Mouse (Mus musculus) embryonic stem cell, embryonic (primary cell): ENCODE measurements around the gene Bdkrb1.

Experiments
- CTCF ChIA-PET, 4 experiments: fragments of 300-600 bp in 2 of 4; fragments of 350-600 bp in 2 of 4; sonication (Branson Sonifier 250); formaldehyde crosslinking; loops; one replicate each; lab custom pipeline; 2022; ENCODE audit warnings: inconsistent platforms in 2 of 4; lab: Charles Lee
- POLR2A ChIA-PET, 4 experiments: fragments of 300-600 bp in 2 of 4; fragments of 350-600 bp in 2 of 4; sonication (Branson Sonifier 250); formaldehyde crosslinking; loops; one replicate each; lab custom pipeline; 2022; ENCODE audit warnings: antibody characterized with exemption in 4 of 4, inconsistent platforms in 1 of 4; lab: Charles Lee

The Bdkrb1 gene

GRCm38 (mm10) chr12:105602581-105603210 is at the start of gene Bdkrb1:
Gene Bdkrb1, plus strand, starts transcription at chr12:105603085.
- ChIA-PET POLR2A (interaction anchor here (0.6 to 2.3 kb wide), 5 partner anchors 18 to 1246 kb away, joined by 3 to 7 read pairs (median 4); no protein-coding TSS in a partner anchor), CTCF (interaction anchor here in 1 of 4 experiments (1.0 kb wide), 1 partner anchor 18 kb away, joined by 3 read pairs; no protein-coding TSS in a partner anchor)

- ChIA-PET POLR2A (interaction anchor here in 3 of 4 experiments (0.6 to 5.0 kb wide), 15 partner anchors 9 to 181 kb away, joined by 3 to 32 read pairs (median 6); partner anchors contain the start of gene Bdkrb2 (in 3 of the 3)), CTCF (interaction anchor here in 2 of 4 experiments (0.5 to 2.0 kb wide), 3 partner anchors 31 to 450 kb away, joined by 3 to 9 read pairs (median 4); no protein-coding TSS in a partner anchor)
Observed at GRCm38 (mm10) chr12:105554151-105554772, 48.6 kb upstream of the Bdkrb1 start.

DNA sequence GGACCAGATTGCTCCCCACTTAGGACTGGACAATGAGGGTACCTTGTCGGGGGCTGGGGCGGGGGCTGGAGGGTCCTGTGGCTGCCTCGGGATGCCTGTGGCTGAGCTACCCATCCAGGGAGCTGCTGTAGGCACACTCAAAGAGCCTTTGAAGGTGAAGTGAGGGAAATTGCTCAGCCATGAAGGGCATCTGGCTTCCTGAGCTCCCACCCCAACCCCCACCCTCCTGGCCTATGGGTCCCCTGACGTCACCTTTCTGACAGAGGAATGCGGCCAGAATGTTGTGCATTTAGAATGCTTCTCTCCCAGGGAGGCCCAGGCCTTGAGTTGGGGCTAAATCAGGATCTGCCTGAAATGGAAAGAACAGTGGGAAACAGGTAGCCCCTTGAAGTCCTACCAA is 47.7 kb upstream of the Bdkrb1 start:
- POLR2A ChIA-PET = interaction anchor here (0.6 to 5.0 kb wide), 21 partner anchors 8 to 317 kb away, joined by 3 to 32 read pairs (median 4); partner anchors contain the start of gene Bdkrb2 (in 2 of the 4)

GRCm38 (mm10) chr12:105557250-105557925 is 45.5 kb upstream of the Bdkrb1 start:
- ChIA-PET POLR2A (interaction anchor here in 1 of 4 experiments (0.8 to 5.0 kb wide), 2 partner anchors 23 to 27 kb away, joined by 3 to 23 read pairs; no protein-coding TSS in a partner anchor), CTCF (interaction anchor here in 1 of 4 experiments (0.6 kb wide), 1 partner anchor 719 kb away, joined by 3 read pairs; no protein-coding TSS in a partner anchor)

More for the DNA sequence above, 47.7 kb upstream of the Bdkrb1 start:
- CTCF ChIA-PET = interaction anchor here in 3 of 4 experiments (0.9 to 2.0 kb wide), 5 partner anchors 18 to 57 kb away, joined by 3 to 9 read pairs (median 5); no protein-coding TSS in a partner anchor

GRCm38 (mm10) chr12:105561007-105561534 is 41.8 kb upstream of the Bdkrb1 start:
- ChIA-PET CTCF (interaction anchor here (0.5 to 1.9 kb wide), 8 partner anchors 19 to 107 kb away, joined by 3 to 9 read pairs (median 3); no protein-coding TSS in a partner anchor), POLR2A (interaction anchor here in 3 of 4 experiments (0.7 to 14.7 kb wide), 15 partner anchors 8 to 56 kb away, joined by 3 to 293 read pairs (median 6); no protein-coding TSS in a partner anchor)

DNA sequence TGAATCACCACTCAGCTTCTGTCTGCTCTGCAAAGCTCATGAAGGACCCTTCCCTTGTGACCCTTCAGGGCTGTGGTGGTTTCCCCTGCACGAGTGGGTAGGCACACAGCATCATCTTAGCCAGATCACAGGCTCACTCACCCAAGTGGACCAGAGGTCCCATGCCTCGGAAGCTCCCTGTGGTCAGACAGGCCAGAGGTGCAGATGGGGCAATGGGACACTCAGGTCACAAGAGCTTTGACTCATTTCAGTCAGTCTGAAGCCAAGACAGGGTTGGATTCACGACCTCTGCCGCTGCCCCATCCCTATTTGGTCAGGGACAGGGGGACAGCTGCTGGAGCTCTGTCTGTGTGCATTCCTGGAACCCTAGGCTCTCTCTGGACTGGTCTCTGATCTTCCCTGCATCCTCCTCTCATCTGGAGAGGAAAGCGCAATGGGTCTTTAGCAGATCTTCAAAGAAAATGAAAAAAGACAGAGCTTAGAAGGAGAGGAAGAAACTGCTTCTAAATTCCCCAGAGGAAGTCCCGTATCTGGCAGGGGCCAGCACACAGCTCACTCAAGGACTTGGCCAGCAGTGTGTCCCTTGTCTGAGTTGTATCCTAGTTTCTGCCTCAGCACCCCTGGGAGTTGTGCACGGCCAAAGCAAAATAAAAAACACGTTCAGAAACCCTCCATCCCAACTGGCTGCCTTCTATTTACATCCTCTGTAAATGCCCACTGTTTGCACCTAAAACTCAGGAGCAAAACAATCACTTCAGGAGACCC is 40.6 kb upstream of the Bdkrb1 start:
- ChIA-PET POLR2A (interaction anchor here in 3 of 4 experiments (0.5 to 14.7 kb wide), 43 partner anchors 8 to 530 kb away, joined by 3 to 293 read pairs (median 5); partner anchors contain the start of gene Glrx5 (in 1 of the 3)), CTCF (interaction anchor here (0.5 to 1.9 kb wide), 13 partner anchors 17 to 215 kb away, joined by 3 to 18 read pairs (median 4); no protein-coding TSS in a partner anchor)

GRCm38 (mm10) chr12:105562936-105563680 is 39.8 kb upstream of the Bdkrb1 start, which contains the start of gene Bdkrb2:
Gene Bdkrb2, plus strand, starts transcription at chr12:105563226.
- ChIA-PET CTCF (interaction anchor here (0.6 to 1.9 kb wide), 15 partner anchors 10 to 535 kb away, joined by 3 to 18 read pairs (median 4); no protein-coding TSS in a partner anchor), POLR2A (interaction anchor here in 3 of 4 experiments (0.5 to 14.7 kb wide), 50 partner anchors 8 to 531 kb away, joined by 3 to 293 read pairs (median 4); partner anchors contain the start of gene Glrx5 (in 1 of the 3))

- CTCF ChIA-PET = interaction anchor here (0.6 to 1.9 kb wide), 14 partner anchors 9 to 536 kb away, joined by 3 to 18 read pairs (median 4); no protein-coding TSS in a partner anchor
- POLR2A ChIA-PET = interaction anchor here in 3 of 4 experiments (0.7 to 14.7 kb wide), 38 partner anchors 9 to 227 kb away, joined by 3 to 293 read pairs (median 5); no protein-coding TSS in a partner anchor
Observed at GRCm38 (mm10) chr12:105563726-105564275, 39.1 kb upstream of the Bdkrb1 start.

DNA sequence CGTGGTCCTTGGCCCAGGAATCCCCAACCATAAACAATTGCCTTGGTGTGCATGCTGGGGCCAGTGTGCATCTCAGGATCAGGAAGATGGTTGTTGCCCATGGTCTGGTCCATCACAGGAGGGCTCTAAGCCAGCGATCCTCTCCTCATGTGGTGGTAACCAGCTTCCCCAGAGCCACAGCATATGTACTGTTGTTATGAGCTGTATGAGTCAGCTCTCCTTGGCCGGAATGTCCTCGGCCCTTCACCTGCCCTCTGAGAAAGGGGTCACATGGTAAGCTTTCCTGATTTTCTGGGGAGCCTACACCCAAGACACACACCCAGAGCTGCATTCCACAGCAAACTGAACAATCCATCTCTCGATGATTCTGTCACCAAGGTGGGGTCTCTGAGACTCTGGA is 37.7 kb upstream of the Bdkrb1 start:
- CTCF ChIA-PET = interaction anchor here in 3 of 4 experiments (0.6 to 1.9 kb wide), 5 partner anchors 19 to 306 kb away, joined by 3 to 13 read pairs (median 4); no protein-coding TSS in a partner anchor
- POLR2A ChIA-PET = interaction anchor here (0.6 to 14.7 kb wide), 25 partner anchors 7 to 1002 kb away, joined by 3 to 293 read pairs (median 4); no protein-coding TSS in a partner anchor

GRCm38 (mm10) chr12:105571867-105572266 is 31.0 kb upstream of the Bdkrb1 start:
- POLR2A ChIA-PET = interaction anchor here in 2 of 4 experiments (0.6 to 14.7 kb wide), 10 partner anchors 8 to 60 kb away, joined by 3 to 293 read pairs (median 21); partner anchors contain the start of gene Bdkrb2 (in 2 of the 2)
- CTCF ChIA-PET = interaction anchor here in 2 of 4 experiments (1.2 to 3.9 kb wide), 3 partner anchors 13 to 74 kb away, joined by 4 to 27 read pairs (median 8); no protein-coding TSS in a partner anchor

DNA sequence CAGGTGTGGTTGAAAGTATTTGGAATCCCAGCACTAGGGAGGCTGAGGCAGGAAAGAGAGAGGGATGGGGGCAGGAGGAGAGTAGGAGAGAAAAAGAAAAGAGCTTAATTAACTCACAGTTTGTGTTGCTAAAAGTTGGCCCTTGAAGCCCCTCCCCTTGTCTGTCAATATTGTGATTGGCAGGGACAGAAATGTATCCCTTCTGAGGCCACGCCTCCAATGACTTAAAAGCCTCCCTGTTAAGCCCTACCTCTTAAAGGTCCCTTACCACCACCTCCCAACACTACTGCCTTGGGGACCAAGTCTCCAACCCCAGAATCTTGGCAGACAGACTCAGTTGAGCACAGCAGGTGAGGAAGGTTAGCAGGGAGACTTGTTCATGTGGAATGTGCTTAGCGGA is 30.3 kb upstream of the Bdkrb1 start:
- ChIA-PET POLR2A (interaction anchor here in 2 of 4 experiments (0.6 to 14.7 kb wide), 11 partner anchors 8 to 84 kb away, joined by 3 to 293 read pairs (median 5); partner anchors contain the start of gene Bdkrb2 (in 2 of the 2)), CTCF (interaction anchor here (0.7 to 3.9 kb wide), 5 partner anchors 9 to 75 kb away, joined by 3 to 27 read pairs (median 4); partner anchors contain the start of gene Bdkrb2 (in 1 of the 4))

DNA sequence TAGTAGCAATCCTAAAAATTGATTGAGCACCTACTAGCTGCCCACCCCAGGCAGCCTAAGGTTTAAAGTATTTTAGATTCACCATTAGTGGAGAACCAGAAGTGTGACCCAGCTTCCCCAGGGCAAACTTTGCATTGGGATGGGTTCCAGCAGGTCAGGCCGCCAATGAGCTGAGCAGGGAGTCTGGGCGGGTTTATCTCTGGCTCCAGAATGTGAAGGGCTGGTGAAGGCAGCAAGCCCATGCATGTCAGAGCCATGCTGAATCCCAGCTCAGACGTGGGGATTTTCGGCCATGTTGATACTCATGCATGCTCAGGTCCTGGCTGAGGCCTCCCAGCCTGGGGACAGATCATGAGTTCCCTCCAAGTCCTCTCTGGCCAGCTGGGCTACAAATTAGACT is 28.5 kb upstream of the Bdkrb1 start:
- POLR2A ChIA-PET = interaction anchor here in 3 of 4 experiments (0.7 to 14.7 kb wide), 6 partner anchors 7 to 25 kb away, joined by 3 to 293 read pairs (median 30); partner anchors contain the start of gene Bdkrb2 (in 3 of the 3)
- CTCF ChIA-PET = interaction anchor here in 3 of 4 experiments (0.6 to 3.9 kb wide), 6 partner anchors 8 to 76 kb away, joined by 3 to 27 read pairs (median 4); no protein-coding TSS in a partner anchor

DNA sequence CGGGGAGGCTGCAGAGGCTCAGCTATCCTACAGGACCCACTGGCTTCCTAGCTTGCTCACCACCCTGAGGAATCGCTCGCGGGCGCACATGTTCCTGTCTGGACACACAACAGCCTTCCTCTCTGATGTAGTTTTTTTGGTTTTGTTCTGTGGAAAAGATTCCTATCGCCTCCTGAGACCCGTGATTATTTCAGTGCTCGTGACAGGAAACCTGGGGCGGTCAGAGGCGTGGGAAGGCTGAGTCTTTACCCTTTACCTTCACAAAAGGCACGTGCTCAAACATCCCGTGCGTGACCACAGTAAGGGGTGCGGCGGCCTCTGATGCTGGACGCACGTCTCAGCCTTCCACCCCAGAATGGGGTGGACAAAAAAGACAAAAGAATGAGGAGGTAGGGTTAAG is 22.4 kb upstream of the Bdkrb1 start:
- CTCF ChIA-PET = interaction anchor here (0.6 to 2.5 kb wide), 12 partner anchors 18 to 477 kb away, joined by 3 to 20 read pairs (median 5); partner anchors contain the start of gene Bdkrb2 (in 2 of the 4)

GRCm38 (mm10) chr12:105582486-105582885 is 20.4 kb upstream of the Bdkrb1 start:
- POLR2A ChIA-PET = interaction anchor here in 2 of 4 experiments (0.5 to 10.2 kb wide), 13 partner anchors 12 to 573 kb away, joined by 3 to 293 read pairs (median 3); partner anchors contain the start of gene Bdkrb2 (in 2 of the 2)
- CTCF ChIA-PET = interaction anchor here in 3 of 4 experiments (0.7 to 2.5 kb wide), 4 partner anchors 84 to 90 kb away, joined by 3 to 11 read pairs (median 6); no protein-coding TSS in a partner anchor

More for the DNA sequence above, 22.4 kb upstream of the Bdkrb1 start:
- POLR2A ChIA-PET = interaction anchor here (0.6 to 10.2 kb wide), 43 partner anchors 9 to 683 kb away, joined by 3 to 293 read pairs (median 4); partner anchors contain the start of gene Bdkrb2 (in 3 of the 4)
